Mouse (Mus musculus) hematopoietic stem cell, adult 5-6 weeks (primary cell): Measurements from ENCODE around the gene Aven. TPM values are rescaled to one million over a fixed set of nuclear protein-coding genes. Genes with fewer than 3 reads are reported as not detected.

Experiments
- ATAC-seq, 2 experiments: fragments of 125-278 bp in 1 of 2; replicated peaks in 1 of 2; 2 replicates each; pipeline ENCODE4 v1.8.0; 2016 to 2017; ENCODE audit warnings: inconsistent platforms in 2 of 2, mild to moderate bottlenecking in 2 of 2, moderate number of reproducible peaks in 2 of 2, low read depth in 1 of 2, moderate TSS enrichment in 1 of 2; ENCODE audit not compliant: low FRiP score in 2 of 2, poor library complexity in 2 of 2, severe bottlenecking in 2 of 2, insufficient read depth in 1 of 2, low TSS enrichment in 1 of 2
- total RNA-seq: library from RNA; stranded (forward); fragments of 172-1452, 232-1000 nt; gene quantifications from 2 replicates; pipeline ENCODE4 v1.2.3, GENCODE M21; 2017

Gene Aven
- total RNA-seq, 1 experiment from 2014 or later = 27.4 TPM

DNA sequence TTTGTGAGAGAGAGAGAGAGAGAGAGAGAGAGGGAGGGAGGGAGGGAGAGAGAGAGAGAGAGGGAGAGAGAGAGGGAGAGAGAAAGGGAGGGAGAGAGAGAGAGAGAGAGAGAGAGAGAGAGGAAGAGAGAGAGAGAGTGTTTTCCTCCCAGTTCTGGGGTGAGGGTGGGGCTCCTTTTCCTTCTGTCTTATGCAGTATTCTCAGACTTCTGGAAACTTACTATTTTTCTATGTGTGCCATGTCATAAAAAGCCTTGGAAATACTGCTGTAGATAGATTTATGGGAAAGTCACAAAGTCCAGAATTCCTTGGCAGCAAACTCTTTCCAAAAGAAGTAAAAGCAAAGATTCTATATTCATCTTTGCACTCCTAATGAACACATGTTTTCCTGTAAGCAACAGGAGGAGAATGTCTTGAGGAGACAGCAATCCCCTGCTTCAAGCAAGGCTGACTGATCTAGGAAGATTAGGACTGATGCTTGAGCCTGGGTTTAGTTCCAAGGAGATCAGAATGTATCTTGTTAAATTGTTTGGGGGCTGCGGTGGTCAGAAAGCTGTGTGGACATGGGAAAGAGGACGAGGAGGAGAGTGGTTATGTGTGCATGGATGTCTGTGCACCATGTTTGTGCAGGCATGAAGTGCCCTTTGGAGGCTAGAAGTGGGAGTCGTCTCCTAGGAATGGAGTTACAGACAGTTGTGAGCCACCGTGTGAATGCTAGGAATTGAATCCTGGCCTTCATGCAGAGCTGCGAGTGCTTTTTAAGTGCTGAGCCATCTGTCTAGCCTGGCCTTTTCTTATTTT, 10.0 kb upstream of the Aven start:
- ATAC-seq = no peak

DNA sequence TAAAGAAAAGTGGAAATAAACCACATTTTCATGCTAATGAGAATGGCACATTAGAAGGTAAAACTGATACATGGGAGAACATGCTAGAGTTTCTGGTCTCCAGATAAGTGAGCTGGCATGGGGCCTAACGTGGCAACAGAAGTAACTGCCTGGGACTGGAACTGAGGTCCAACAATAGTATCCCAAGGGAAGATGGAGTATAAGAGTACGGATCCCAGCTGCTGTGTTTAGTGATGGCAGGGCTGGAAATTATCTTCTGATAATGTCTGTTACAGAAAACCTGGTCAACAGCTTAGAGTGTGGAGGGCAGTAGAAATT, 9.5 kb upstream of the Aven start:
- no peak for ATAC-seq

DNA sequence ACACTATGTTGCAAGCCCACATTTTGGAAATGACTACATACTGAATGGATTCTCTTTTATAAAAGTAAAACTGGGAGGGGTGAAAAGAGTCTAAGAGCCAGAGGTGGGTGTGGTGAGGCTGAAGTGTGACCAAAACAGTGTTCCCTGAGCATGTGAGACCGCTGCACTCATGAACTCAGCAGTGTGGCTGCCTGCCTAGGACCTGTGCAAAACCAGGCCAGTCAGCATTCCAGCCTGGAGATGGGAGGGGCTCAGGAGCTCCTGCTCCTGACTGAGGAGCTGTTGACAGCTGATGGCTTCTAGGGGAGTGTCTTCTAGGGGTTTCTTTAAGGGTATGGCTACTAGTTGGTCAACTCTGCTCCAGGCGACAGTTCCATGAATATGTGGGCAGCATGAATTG, 7.9 kb upstream of the Aven start:
- ATAC-seq = no peak

DNA sequence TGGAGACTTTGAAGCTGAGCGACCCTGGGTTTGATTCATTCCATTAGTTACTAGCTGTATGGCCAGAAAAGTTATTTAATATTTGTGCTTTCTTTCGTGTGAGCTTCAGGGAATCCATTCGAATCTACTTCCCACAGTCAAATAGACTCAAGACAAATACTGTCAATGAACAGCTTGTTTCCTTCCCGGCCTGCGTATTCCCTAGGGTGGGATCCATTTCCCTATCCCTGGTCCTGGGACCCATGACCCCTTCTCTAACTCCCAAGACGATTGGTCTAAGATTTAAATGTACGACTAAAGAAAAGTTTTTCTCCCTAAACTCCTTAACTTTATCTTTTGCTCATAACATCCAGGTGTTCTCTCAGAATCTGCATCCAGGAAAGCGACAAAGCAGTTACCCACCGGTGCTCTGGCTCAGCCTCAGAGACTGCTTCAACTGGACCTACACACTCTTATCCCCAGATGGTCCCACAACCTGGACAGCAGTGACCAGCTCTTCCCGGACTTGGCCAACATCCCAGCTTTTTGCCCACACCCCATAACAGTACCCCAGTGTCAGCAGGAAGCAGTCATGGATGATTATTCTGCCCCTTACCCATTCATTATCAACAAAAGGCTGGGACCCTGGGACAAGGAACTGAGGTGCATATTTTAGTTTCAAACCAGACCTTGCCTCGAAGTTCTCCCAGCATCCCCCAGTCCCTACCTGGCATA, 2.1 kb upstream of the Aven start:
- ATAC-seq = no peak

DNA sequence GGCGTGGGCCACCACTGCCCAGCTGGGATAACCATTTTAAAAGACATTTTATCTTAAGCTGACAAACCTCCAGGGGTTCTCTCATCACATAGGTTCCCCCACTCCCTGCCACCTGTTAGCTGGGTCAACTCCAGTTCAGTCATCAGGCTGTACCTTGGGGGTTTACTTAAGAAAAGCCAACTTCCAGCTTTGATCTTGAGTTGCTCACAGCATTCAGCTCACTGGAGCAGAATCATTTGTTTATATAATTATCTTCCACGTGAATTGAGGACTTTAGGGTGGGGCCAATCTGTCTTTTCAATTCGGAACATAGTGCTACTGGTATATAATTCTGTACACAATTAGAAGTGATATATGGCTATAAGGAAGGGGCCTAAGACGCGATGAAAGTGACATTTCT, 1.1 kb upstream of the Aven start:
- no peak for ATAC-seq

DNA sequence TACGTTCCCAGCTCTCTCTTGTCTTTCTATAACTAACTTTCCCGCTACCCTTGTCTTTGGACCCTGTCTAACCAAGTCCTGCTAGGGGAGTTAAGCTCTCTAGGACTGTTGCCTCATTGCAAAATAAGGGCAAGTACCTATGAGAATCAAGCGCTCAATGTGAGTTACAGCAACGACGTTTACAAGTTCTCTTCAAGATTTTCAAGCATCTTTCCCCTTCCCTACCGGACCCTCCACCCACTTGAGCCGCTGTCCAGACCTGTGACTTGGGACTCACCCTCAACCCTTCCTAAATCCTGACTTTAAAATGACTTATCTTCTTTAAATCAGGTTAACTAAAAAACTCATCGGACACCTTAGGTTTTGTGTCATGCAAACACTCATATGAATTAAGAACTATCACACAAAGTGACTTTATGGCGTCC, 321 bp upstream of the Aven start:
- ATAC-seq = no peak; a peak in 1 of 4 replicates

DNA sequence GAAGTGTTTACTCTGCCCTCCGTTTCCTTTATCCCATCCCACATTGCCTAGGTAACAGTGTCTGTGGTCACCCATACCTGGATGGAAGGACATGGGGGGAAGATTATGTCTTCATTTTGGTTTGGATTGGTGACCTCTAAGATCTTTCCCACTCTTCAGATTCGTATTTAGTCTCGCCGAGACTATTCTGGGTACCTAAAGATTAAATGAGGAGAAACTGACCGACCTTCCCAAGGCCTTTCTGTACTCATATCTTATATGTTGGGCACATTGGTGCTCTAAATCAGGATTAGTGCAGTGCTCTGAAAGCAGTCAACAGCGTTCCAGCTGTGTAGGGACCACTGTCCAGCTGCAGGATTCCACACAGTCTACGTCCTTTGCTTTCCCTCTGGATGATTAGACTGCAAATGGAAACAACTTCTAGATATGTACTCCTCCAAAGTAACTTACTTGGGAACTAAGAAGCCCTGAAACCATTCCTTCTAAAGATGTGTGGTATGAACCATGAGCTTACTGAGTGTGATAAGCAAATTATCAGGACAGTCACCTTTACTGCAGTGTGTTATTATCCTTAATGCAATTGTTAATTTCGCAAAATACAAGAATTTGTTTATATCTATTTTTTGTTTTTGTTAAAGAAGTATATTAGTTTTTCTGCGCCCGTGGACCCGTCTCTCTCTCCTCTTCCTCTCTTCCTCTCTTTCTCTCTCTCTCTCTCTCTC, 936 bp downstream of the Aven start:
- peak; percentile 9 to 23; a peak in 2 of 4 replicates for ATAC-seq

DNA sequence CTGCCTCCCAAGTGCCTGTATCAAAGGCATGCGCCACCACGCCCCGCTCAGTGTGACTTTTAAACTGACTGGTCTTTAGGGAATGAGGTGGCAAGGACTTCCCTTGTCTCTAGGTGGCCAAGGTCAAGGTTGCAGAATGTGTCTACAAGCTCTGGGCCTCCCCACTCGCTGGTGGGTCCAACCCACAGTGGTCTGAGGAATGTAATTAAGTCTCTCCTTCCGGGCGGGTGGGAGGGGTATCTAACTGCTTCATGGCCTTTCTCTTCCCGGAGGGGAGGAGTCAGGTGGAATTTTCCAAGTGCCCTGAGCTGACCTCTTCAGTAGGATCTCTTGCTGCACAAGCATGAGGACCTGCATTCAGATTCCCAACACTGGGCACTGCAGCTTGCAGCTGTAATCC, 5.1 kb downstream of the Aven start:
- ATAC-seq = no peak

DNA sequence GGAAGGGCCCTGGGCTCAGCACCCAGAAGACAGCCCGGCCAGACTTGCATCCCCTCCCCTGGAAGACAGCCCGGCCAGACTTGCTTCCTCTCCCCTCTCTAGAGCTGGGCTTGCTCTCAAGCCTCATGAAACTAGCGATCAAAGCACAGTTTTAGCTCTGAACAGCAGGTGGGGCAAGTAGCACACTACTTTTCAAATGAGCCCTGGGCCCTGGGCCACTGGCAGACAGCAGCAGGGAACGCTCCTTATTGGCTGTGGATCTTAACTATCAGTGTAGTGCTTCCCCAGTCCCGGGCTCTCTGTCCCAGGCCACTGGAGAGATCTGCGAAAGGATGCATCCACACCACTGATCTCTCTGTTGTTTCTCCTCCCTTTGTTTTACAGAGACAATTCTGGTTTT, 8.4 kb downstream of the Aven start:
- ATAC-seq = peak; percentile 99 to 100

DNA sequence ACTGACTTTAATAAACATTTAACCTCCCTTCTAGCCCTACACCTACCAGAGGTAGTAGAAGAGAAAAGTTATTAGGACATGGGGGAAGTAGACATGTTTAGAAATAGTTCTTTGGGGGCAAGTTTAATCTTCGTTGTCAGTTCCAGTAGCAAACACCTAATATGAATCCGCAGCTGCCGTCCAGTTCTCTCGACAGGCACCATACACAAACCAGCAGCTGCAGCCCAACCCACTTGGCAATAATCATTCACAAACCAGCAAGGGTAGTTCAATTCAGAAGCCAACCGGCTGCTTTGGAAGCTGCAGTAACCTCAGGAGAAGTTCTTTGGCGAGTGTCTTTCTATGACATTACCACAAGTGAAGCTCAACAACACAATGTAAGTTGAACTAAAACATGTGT, 11.2 kb downstream of the Aven start:
- ATAC-seq = no peak

DNA sequence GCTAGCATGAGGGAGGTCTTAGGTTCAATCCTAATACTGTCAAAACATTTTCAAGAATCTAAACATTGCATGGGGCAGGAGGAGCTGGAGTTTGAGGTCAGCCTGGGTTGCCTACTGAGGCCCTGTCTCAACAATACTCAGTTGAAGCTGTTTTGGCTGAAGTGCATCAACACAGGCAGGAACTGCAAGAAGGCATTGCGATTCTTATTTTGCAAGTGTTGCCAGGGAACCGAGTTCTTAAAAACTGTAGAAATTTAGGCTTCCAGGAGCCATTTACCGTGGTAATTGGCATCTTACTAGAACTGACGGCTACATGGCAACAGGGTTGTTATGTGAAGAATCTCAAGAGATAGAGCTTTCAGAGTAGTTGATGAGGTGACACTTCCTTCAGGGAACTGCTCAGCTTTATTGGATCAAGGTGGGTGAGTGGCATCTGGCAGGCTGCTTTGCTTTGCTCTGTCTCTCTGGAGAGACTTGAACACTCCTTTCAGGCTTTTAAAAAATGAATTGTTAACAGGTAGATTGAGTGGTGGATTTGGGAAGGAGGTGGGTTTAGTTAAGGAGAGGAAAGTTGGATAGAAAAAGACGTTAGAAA, 14.2 kb downstream of the Aven start:
- ATAC-seq = no peak

DNA sequence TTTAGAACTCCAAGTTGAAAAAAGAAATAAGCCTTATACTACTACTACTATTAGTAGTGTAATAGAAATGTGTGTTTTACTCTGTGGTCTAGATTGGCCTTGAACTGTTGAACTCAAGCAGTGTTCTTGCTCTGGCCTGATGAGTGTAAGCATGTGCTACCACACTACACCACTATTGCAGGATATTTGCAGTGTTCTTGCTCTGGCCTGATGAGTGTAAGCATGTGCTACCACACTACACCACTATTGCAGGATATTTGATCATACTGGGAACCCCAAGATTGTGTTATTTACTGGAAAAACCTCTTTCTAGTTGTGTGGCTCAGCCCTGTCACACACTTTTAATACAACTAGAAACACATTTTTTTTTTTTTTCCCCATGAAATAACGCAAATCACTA, 14.7 kb downstream of the Aven start:
- ATAC-seq = no peak

DNA sequence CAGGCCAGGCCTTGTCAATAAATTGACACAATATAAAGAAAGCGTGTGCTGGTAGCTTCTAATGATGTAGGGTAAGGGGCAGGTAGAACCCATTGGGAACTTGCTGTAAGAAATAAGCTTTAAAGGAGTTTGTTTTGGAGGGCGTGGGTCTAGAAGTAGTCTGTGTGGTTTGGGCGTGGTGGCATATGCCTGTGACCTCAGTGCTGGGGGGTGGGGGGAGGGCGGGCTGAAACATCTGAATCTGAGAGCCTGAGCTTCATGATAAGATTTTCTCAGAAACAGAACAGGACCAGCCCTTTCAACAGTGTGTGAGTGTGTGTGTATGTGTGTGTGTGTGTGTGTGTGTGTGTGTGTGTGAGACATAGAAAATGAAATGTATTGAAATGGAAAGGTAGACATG, 17.4 kb downstream of the Aven start:
- peak in 1 of 2 experiments; percentile 53; a peak in 2 of 4 replicates for ATAC-seq

DNA sequence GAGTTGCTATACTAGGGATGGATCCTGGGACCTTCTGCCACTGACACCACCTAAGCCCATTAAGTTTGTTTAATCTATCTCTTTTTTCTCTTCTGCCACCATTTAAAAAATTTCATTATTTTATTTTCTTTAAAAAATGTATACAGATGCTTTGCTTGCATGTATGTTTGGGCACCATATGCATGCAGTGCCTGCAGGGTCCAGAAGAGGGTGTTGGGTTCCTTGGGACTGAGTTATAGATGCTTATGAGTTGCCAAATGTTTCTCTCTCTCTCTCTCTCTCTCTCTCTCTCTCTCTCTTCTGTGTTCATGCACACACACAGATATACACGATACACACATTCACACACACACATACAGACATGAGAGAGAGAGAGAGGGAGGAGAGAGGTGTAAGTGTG, 20.3 kb downstream of the Aven start:
- no peak for ATAC-seq

DNA sequence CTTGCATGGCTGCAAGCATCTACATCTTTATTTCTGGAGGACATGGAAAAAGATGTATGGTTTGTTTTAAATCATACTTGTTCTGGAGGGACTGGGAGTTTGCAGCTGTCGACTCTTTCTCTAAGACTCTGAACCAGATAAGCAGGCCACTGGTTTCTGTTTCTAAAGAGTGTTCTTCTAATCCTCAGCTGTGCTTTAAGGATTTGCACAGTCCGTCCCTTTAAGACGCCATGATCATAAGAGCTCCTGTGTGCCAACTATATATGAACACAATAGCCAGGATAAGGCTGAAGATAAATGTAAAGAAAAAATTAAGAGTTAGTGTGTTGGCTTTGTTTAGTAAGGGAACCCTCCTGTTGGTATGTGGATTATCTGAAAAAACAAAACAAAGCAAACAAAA, 24.0 kb downstream of the Aven start:
- ATAC-seq = no peak

DNA sequence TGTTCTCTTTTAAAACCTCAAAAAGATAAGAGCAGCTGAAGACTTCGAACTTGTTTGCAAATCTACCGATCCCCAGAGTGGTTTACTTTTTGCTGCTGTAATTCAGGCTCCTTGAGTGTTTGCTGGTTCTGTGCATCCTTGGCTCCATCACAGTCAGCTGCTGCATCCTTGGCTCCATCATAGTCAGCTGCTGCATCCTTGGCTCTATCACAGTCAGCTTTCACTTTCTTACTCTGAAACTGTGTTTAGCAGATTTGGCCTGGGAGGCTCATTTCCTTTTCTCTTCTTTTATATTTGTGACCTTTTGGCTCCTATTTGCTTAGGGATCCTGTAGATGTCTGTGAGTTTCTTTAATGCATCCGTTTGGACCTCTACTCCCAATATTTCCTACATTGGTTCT, 24.5 kb downstream of the Aven start:
- ATAC-seq = no peak

DNA sequence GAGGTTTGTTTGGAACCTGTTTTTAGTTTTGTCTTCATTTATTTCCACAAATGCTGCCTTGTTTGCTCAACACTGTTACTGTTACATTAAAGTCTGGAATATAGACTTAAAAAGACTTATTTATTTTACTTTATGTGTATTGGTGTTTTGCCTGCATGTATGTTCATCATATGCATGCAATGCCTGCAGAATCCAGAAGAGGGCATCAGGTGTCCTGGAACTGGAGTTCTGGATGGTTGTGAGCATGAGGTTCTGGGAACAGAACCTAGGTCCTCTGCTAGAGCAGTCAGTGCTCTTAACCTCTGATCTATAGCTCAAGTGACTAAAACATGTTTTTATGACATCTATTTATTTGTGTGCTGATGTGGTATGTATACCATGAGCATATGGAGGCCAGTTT, 25.8 kb downstream of the Aven start:
- no peak for ATAC-seq
